Mouse (Mus musculus): ENCODE data around the gene Mbtps1.

Mbtps1 gene

DNA sequence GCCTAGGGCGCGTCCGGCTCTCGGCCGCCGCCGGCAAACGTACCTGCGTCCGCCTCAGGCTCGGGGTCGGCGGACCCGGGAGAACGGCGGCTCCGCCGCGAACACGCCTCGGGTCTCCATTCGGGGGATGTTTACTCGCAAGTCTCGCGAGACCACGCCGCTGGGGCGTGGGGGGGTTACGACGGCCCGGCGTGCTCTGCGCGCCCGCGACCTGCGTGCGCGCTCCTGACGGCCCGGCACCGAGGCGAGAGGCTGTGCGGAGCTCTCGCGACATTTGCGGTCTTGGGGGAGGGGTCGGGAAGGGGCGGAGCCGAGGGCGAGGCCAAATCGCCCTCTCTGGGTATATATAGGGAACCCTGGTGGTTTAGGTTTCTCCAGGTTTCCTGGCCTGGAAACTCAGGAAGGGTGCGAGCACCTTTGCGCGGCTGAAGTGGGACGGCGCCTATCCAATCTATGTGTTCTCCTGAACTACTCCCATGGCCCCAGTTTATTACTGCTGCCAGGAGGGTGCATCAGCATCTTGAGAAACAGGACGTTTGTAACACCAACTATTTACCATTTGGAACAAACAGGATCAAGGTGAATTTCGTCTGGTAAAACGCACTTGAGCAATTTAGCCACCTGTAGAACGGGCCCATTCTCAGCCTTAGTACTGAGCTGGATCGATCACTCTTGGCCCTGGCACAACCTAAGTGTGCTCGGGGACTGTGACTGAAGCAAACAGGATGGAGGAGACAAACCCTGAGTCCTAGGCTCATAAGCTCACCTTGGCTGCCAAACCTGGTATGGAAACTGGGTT, at the start of gene Mbtps1:
Gene Mbtps1, minus strand, starts transcription at position 133 of the 799 bp plus-strand sequence.
- peak; percentile 100 for DNase-seq (ENCODE audit: extremely low spot score)

DNA sequence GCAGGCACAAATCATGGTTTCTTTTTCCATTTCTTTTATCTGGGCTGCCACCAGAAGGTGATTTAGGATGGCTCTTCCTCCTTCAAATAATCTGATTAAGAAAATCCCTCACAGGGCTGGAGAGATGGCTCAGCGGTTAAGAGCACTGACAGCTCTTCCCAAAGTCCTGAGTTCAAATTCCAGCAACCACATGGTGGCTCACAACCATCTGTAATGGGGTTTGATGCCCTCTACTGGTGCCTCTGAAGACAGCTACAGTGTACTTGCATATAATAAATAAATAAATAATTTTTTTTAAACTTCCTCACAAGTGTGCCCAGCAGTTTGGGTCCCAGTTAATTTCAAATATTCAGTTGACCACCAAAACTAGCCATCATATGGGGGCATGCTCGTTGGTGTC, 47.7 kb upstream of the Mbtps1 start:
- no peak for DNase-seq (ENCODE audit: extremely low spot score)

DNA sequence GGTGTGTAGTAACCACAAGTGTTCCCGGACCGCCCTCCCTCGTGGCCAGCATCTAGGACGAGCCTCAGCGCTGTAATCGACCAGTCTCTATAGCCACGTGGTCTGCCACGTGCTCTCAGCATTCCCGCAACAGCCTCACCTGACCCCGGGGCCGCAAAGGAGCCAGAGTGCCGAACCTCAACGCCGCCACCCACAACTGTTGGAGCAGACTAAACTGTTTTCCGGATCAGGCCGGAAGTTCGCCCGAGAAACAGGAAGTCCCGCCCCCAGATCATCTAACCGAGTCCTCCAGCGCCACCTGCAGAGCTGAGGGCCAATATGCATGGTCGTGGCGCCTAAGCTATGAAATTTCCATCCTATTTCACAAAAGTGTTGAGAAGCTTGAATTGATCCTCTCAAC, 46.5 kb upstream of the Mbtps1 start, which contains the start of gene Taf1c:
Gene Taf1c, minus strand, starts transcription at position 227 of the 400 bp plus-strand sequence.
- DNase-seq (ENCODE audit: extremely low spot score), result peak; percentile 90

DNA sequence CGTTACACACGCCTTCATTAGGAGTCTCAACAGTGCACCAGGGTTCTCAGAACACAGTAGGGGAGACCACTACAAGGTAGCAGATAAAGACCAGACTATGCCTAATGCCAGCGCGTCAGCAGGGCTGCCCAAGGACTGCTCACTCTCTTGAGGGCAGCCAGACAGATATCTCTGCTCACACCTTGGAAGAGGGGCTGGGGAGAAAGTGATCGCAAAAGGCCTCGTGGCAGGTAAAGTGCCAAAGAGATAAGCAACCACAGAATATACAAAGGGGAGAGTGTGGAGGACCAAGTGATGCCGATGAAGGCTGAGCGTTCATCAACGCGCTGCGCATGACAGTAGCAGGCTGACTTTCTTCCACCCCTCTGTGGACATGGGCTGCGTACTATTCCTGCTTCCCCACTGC, 45.9 kb upstream of the Mbtps1 start:
- no peak for DNase-seq (ENCODE audit: extremely low spot score)

DNA sequence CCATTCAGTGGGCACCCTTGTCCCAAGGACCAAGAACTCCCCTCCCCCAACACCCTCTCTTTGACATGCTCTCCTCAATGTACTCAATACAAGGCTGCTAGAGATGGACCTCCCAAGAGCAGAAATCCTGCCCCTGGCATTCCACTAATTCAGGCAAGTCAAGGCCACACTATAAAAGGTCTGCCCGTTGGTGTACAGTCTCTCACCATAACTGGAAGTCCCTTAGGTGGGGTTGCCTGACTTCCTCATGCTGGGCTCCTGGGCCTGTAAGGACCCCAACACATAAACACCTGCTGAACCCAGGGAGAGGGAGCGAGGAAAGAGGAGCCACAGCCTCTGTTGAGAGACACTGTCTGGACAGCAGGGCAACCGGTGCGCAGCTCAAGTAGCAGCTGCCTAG, 45.2 kb upstream of the Mbtps1 start:
- DNase-seq (ENCODE audit: extremely low spot score), result no peak

DNA sequence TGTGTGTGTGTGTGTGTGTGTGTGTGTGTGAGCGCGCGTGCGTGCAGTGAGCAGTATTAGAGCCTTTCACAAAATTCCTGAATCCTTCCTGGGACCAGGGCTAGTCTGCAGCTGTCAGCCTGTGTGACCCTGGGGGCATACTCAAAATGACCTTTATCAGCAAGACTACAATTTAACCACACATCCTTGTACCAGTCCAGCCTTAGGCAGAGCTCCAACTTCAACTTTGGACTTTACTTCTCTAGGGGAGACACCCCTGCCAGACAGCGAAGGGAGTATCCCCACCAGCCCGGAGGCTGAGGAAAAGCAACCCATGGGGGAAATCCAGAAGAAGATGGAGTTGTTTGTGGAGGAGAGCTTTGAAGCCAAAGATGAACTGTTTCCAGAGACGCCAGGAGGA, 32.9 kb upstream of the Mbtps1 start:
- no peak for DNase-seq (ENCODE audit: extremely low spot score)

DNA sequence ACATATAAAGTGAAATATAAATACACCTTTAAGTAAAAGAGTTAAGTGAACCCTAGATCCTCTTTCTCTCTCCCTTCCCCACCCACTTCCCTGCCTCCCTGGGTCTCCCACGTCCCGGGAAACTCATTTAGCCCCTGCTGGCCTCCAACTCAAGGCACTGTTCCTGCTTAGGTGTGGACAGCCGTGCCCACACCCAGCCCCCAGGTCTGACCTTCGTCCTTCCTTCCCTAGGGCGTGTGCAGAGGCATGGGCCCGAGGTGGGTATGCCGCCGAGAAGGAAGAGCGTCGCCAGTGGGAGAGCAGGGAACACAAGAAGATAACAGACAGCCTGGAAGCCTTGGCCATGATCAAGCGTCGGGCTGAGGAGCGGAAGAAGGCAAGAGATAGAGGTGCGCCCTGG, 31.8 kb upstream of the Mbtps1 start:
- DNase-seq (ENCODE audit: extremely low spot score), result no peak

DNA sequence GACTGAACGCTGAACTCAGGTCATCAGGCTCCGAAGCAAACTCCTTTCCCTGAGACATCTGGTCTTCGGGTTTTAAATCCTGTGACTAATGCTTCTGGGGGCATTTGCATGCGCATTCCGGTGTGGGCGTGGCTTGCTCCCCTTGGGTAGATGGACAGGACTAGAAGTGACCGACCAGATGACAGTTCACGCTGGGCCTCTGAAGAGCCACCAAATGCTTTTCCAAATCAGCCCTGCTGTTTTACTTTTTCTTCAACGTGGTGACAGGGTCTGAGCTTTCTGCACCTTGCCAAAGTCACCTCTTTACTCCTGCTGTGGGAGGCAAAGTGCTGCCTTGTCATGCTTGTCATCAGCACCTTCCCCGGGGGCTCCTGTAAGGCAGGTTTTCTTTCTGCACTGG, 30.3 kb upstream of the Mbtps1 start:
- DNase-seq (ENCODE audit: extremely low spot score), result no peak

DNA sequence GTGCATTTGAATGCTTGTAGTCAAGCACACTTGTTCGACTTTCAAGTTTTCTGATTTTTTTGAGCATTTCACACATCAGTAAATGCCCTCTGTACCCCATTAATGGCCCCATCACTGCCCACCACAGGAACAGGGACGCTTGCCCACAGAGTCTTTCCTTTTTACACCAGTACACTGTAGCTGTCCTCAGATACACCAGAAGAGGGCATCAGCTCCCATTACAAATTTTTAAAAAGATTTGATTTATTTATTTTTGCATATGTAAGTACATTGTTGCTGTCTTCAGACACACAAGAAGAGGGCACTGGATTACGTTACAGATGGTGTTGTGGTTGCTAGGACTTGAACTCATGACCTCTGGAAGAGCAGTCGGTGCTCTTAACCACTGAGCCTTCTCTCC, 29.8 kb upstream of the Mbtps1 start:
- DNase-seq (ENCODE audit: extremely low spot score), result no peak

DNA sequence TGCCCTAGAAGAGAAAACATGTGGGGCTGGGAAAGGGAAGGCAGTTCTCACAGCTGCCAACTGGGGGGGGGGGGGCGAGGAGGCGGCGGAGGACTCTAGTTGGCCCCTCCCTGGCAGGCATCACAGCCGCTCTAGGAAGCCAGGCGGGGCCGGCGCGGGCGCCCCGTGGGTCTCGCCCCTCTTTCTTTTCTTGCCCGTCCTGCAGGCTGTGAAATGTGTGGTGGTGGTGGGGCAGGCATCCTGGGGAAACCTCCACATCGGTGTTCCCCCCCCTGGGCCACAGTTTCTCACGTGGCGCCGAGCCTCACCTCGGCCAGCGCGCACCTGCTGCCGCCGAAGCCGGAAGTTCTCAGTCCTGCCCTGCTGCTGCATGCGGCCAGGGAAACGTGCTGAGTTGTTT, 27.4 kb upstream of the Mbtps1 start:
- no peak for DNase-seq (ENCODE audit: extremely low spot score)

DNA sequence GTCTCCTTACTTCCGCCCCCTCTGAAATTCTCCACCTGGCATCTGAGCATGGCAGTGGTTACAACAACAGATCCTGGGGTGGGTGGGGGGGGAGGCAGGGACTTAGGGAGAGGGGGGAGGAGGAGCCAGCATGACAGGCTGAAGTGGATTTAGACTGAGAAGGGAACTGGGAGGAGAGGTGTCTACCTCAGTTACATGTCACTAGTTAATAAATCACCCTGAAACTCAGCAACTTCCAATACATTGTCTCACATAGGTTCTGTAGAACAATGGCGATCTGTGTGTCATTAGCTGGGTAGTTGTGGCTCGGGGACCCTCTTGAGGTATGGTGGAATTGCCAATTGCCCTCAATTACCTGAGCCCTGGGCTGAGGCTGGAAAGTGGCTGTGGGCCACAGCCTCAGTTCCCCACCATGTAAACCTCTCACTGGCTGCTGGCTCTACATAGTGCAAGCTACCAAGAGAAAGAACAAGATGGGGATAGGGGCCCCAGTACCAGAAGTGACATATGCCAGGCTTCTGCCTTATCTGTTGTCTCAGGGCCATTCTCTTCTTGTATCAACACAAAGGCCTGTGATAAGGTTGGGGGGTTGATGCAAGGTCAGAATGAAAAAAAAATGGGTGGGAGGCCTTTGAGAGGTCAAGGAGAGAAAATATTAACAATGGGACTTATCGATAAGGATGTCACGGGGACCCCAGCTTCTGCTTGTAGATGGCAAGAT, 22.1 kb upstream of the Mbtps1 start:
- DNase-seq (ENCODE audit: extremely low spot score), result no peak

DNA sequence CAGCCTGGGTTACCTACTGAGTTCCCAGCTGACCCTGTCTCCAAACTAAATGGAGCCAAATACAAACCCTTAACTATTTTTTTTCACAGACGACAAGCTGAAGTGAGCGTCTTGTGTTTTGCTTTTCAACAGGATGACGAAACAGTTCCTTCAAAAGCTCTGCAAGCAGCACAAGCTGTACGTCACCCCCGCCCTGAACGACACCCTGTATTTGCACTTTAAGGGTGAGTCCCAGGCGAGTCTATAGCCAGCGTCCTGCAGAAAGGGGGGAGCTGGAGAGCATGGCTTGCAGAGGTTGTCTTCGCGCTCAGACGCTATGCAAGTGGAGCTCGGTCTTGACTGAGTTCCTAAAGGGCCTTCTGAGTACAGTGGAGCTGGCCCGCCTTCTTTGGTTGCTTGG, 20.6 kb upstream of the Mbtps1 start:
- DNase-seq (ENCODE audit: extremely low spot score), result no peak

DNA sequence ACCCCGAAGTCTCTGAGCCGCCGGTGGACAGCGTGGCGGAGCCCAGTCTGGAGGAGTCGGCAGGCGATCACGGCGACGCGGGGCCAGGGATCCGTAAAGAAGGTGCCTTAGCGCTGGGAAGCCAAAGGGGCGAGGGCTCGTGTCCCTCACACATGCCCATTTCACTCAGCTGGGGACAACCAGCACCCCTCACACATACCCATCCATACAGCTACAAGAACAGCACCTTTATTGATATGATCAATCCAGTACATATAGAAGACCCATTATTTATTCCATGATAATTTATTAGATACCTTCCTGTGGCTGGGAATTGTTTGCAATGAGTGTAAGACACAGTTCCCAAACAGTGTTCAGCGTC, 16.8 kb upstream of the Mbtps1 start:
- DNase-seq (ENCODE audit: extremely low spot score), result no peak

DNA sequence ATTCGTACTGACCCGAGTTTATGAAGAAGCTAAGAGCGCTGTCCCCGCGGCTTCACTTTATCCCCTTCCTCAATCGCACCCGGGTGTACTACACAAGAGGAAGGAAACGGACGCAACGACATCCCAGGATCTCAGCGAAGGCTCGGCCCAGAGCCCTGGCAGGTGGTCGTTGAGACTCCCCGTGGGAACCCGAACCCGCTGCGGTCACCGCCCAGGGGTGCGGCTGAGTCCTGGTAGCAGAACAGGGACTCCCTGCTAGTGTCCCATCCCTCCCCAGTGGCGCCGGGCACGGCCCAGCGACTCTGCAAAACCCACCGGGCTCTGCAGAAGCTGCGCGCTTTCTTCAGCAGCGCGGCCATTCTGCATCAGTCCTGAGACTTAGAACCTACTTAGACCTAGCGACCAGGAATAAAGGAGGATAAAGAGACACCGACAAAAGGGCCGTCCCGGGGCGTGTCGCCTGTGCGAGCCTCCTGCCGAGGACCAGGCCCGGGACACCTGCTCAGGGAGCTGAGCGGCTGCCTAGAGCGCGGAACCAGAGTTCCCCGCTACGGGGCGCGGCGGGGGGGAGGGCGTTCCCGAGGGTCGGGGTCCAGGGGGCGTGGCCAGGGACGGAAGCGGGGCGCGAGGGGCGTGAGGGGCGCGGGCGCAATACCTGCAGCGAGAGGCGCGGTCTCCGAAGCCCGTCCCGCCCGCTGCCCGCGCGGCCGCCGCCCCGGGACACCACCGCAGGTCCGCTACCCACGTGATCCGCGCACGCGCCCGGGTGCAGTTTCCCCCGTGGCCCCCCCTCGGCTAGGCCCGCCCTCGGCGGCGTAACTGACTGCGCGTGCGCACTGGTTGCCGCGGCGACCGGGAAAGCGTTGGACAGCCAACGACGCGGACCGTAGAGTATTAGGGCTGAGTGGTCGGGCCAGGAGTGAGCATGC, 16.2 kb upstream of the Mbtps1 start, which contains the start of the genes Hsdl1 and Dnaaf1:
Gene Hsdl1, minus strand, starts transcription at position 747 of the 929 bp plus-strand sequence.
Gene Dnaaf1, plus strand, starts transcription at position 799 of the 929 bp plus-strand sequence.
- peak; percentile 93 for DNase-seq (ENCODE audit: extremely low spot score)

DNA sequence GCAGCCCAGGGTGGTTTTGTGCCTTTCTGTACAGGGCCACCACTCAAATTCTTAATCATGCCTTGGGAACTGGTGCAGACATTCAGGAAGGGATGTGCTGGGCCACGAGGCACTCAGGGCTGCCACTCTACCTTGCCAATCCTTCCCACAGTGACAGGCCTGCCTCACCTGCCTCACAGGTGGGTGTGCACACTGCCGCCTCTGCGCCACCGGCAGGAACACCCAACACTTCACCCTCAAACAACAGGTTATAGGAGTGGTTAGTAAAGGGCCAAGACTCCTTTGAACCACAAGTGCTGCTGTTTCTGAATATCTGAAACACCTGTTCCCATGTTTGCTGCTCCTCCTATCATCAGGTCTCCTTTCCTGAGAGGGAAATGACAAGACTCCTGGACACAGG, 13.9 kb upstream of the Mbtps1 start:
- no peak for DNase-seq (ENCODE audit: extremely low spot score)

DNA sequence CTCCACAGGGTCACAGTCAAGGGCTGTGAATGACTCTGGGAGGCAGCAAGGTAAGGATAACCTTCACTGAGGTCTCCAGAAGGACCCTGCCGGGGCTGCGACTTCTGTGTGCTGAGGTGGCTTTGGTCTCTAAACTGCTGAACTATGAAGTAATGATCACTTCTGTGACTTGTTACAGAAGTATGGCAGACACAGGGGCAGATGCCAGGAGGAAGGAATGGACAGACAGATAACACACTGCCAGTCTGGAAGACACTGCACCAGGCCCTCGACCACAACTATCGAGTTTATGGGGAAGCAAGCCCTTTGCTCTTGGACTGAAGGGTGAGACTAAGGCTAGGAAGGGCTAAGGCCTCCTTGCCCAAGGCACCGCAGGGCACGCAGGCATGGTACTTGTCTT, 12.6 kb upstream of the Mbtps1 start:
- DNase-seq (ENCODE audit: extremely low spot score), result no peak

DNA sequence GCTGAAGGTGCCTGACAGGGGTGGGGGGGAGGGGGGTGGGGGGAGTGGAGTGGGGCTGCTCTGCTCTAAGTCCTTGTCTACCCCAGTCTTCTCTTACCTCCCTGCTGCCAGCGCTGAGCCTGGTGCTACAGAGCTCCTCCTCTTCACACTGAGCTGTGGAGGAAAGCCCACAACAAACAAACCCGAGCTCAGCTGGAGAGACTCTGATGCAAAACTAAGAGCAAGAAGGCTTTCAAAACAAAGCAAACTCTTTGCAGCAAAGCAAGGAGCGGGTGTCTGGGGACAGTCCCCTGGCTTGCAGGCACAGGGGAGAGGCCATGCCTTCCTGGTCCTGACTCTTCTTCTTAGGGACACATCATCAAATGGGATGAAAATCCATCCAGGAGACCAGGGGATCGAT, 11.3 kb upstream of the Mbtps1 start:
- DNase-seq (ENCODE audit: extremely low spot score), result no peak

DNA sequence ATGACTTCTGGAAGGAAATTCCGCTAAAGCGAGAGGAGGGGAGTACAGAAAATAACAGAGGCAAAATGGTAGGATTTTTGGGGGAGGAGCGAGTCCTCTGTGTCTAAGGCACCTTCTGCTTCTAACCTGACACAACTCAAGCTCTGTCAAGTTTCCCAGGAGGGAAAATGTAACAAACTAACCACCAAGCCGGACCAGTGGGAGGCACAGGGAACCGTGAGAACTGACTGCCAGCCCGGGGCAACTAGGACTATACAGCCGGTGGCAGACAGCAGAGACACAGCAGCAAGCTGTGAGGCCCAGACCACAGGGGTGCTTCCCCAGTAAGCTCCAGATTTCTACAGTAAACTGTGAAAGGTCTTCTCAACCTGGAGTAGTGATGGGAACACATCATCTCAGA, 10.4 kb upstream of the Mbtps1 start:
- DNase-seq (ENCODE audit: extremely low spot score), result no peak

DNA sequence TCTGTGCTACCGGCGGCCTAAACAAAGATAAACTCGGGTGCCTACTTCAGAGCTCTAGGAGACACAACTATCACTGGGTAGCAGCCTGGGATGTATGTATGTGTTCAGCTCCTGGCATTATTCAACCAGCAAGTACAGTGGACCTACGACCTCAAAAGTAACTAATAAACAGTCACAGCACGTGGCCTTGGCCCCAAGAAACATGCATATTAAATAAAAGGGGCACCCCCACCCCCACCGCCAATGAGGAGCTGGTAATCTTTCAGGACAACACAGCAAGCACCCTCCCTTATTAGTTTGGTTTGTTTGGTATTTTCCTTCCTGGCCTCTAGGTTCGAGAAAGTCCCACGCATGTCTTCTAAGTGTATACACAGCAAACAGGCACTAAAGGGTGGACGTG, 9.7 kb upstream of the Mbtps1 start:
- no peak for DNase-seq (ENCODE audit: extremely low spot score)

DNA sequence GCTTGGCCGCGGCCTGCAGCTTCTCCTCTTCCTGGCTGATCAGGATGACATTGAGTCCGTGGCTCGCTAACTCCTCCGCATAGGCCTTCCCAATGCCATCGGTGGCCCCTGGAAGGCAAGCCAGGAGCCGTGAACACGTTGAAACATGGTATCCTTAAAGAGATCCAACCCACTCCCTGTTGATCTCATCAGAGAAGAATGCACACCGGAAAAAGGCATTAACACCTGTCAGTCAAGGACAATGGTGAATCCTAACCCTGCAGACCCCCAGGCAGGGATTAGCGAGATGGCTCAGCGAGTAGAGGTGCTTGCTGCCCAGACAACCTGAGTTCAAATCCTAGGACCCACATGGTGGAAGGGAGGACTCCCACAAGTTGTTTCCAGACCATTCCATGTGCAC, 7.8 kb upstream of the Mbtps1 start:
- no peak for DNase-seq (ENCODE audit: extremely low spot score)

DNA sequence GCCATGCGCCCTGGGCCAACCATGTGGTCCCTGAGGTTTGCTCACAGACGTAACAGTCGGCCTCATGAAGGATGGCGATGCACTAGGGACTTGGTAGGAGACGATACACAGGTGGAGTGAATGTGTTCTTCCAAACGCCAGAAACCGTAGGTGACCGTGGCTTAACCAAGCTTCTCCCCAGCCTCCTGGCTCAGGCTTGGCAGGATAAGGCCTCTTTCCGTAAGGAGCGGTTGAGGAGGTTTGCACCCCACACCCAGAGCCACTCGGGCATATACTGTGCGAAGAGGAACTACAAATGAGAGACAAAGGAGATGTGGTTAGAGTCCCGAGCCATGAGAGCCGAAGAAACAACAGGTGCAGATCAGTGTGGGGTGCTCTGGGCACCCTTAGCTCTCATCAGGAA, 5.3 kb upstream of the Mbtps1 start:
- no peak for DNase-seq (ENCODE audit: extremely low spot score)

DNA sequence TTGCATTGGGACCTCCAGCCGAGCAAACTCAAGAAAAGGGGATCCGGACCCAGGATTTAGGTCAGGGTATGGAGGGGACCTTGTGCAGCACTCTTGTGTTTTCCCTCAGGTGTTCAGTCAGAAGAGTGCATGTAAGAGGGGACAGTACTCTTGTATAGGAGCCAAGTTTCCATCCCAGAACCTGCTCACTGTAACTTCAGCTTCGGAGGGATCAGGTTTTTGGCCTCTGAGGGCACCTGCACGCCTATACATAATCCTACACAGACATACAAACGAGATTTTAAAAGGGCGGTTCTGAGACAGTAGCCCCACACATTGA, 826 bp upstream of the Mbtps1 start:
- no peak for DNase-seq (ENCODE audit: extremely low spot score)

Measured in embryo, embryonic 9.5 days (tissue).